In genomic region chr8:45975126-45975836, GRCm38 (mm10) we compare ENCODE assay signal across 8 mouse cellular contexts. TPM values are rescaled to one million over a fixed set of nuclear protein-coding genes. Genes with fewer than 3 reads are reported as not detected.
DNase-seq lines count a peak whose midpoint lies in the region; ATAC-seq and TF ChIP-seq lines count a peak whose summit lies in the region.

Gene 1700029J07Rik, minus strand, starts transcription at chr8:45975252.
Gene Ufsp2, plus strand, starts transcription at chr8:45975528.

- H3K27ac ChIP-seq in embryonic facial prominence, embryonic 14.5 days (replicated peaks; ENCODE audit: low read depth, low read length) = peak within 1 kb of the TSS; percentile 90
- peak within 1 kb of the TSS; percentile 74 for H3K27ac ChIP-seq in heart, adult 2 months
- peak within 1 kb of the TSS; percentile 86 for H3K27ac ChIP-seq in limb, embryonic 13.5 days
- H3K27ac ChIP-seq in midbrain, embryonic 16.5 days (ENCODE audit: low read length) = peak within 1 kb of the TSS; percentile 85

- H3K4me2 ChIP-seq in embryonic facial prominence, embryonic 14.5 days (ENCODE audit: low read depth, low read length) = peak within 1 kb of the TSS; percentile 68
- H3K4me2 ChIP-seq in limb, embryonic 13.5 days (replicated peaks) = peak within 1 kb of the TSS; percentile 70
- peak within 1 kb of the TSS; percentile 75 for H3K4me2 ChIP-seq in midbrain, embryonic 16.5 days (ENCODE audit: low read length)

- peaks cover 7% of the 10 kb centered on the region for H3K36me3 ChIP-seq in embryonic facial prominence, embryonic 14.5 days (ENCODE audit: control insufficient read depth, insufficient read depth, low read length)
- H3K36me3 ChIP-seq in heart, adult 2 months (ENCODE audit: control insufficient read depth, insufficient read depth, low read length) = no peaks in the 10 kb centered on the region
- peaks cover 21% of the 10 kb centered on the region for H3K36me3 ChIP-seq in limb, embryonic 13.5 days
- H3K36me3 ChIP-seq in midbrain, embryonic 16.5 days (ENCODE audit: control insufficient read depth, insufficient read depth, low read length) = no peaks in the 10 kb centered on the region; the same call in 1 of the 2 replicates

- peaks cover 13% of the 10 kb centered on the region for H3K4me1 ChIP-seq in embryonic facial prominence, embryonic 14.5 days (ENCODE audit: control insufficient read depth, insufficient read depth, low read length)
- peaks cover 1% of the 10 kb centered on the region; the same call in 1 of the 2 replicates for H3K4me1 ChIP-seq in heart, adult 2 months (ENCODE audit: control insufficient read depth, insufficient read depth, low read length)
- peaks cover 14% of the 10 kb centered on the region for H3K4me1 ChIP-seq in limb, embryonic 13.5 days
- H3K4me1 ChIP-seq in midbrain, embryonic 16.5 days (ENCODE audit: control insufficient read depth, insufficient read depth, low read length) = peaks cover 10% of the 10 kb centered on the region

- TF ChIP-seq POLR2A in heart, adult 2 months (IDR thresholded peaks at IDR 0.05; ENCODE audit: insufficient read depth, low read depth, low read length) = peak; percentile 89

- H3K79me2 ChIP-seq in heart, adult 2 months (replicated peaks; ENCODE audit: control insufficient read depth, insufficient read depth, low read length) = no peaks in the 10 kb centered on the region

- H3K4me3 ChIP-seq in embryonic facial prominence, embryonic 14.5 days (ENCODE audit: low read depth, low read length) = peak within 1 kb of the TSS; percentile 67
- peak within 1 kb of the TSS; percentile 89 for H3K4me3 ChIP-seq in heart, adult 2 months
- H3K4me3 ChIP-seq in limb, embryonic 13.5 days = peak within 1 kb of the TSS; percentile 67
- H3K4me3 ChIP-seq in midbrain, embryonic 16.5 days (ENCODE audit: low read depth, low read length) = peak within 1 kb of the TSS; percentile 63

- TF ChIP-seq EP300 in heart, adult 2 months (IDR thresholded peaks at IDR 0.05; ENCODE audit: insufficient read depth, low read depth, low read length) = 0 out of 2 replicates have a peak, but pooled peaks have one; percentile 20

- under 1% methylated on average over 57 of the region's 57 CpGs for WGBS in embryonic facial prominence, embryonic 14.5 days
- WGBS in heart, adult 2 months = under 1% methylated on average over 57 of the region's 57 CpGs
- 2% methylated on average over 57 of the region's 57 CpGs for WGBS in limb, embryonic 13.5 days
- WGBS in midbrain, embryonic 16.5 days = under 1% methylated on average over 57 of the region's 57 CpGs

- intact Hi-C loops in heart, adult 2 months (cut with DNase I) = loop anchor here (1.0 kb wide), 1 partner anchor 24 kb away; the partner anchor contains the start of gene Lrp2bp

- no peaks in the 10 kb centered on the region for H3K27me3 ChIP-seq in embryonic facial prominence, embryonic 14.5 days (replicated peaks; ENCODE audit: control insufficient read depth, insufficient read depth, low read length)
- no peaks in the 10 kb centered on the region for H3K27me3 ChIP-seq in heart, adult 2 months (ENCODE audit: control insufficient read depth, insufficient read depth, low read length)
- H3K27me3 ChIP-seq in limb, embryonic 13.5 days = no peaks in the 10 kb centered on the region
- H3K27me3 ChIP-seq in midbrain, embryonic 16.5 days (ENCODE audit: control insufficient read depth, insufficient read depth, low read depth, low read length) = no peaks in the 10 kb centered on the region

- TF ChIP-seq CTCF in heart, adult 2 months (IDR thresholded peaks at IDR 0.05) = peak; percentile 81

- peak; percentile 99 for ATAC-seq in embryonic facial prominence, embryonic 14.5 days (ENCODE audit: low read depth)
- ATAC-seq in limb, embryonic 13.5 days (ENCODE audit: low FRiP score, low read depth) = peak; percentile 98
- ATAC-seq in midbrain, embryonic 16.5 days = peak; percentile 99

- H3K9ac ChIP-seq in embryonic facial prominence, embryonic 14.5 days (ENCODE audit: low read depth, low read length) = peak within 1 kb of the TSS; percentile 81
- H3K9ac ChIP-seq in heart, adult 2 months (ENCODE audit: low read depth, low read length) = peak within 1 kb of the TSS; percentile 80
- peak within 1 kb of the TSS; percentile 77 for H3K9ac ChIP-seq in limb, embryonic 13.5 days
- peak within 1 kb of the TSS; percentile 73 for H3K9ac ChIP-seq in midbrain, embryonic 16.5 days (ENCODE audit: low read depth, low read length)

- peak; percentile 99 for DNase-seq in 3T3-L1 (ENCODE audit: low read depth, low spot score)
- peak; percentile 91 to 92 for DNase-seq in adrenal gland, postnatal 4 days (ENCODE audit: low spot score in 2 of 2)
- DNase-seq in embryonic facial prominence, embryonic 14.5 days (ENCODE audit: low spot score) = peak; percentile 99
- peak; percentile 96 to 97 for DNase-seq in heart, adult 2 months
- DNase-seq in kidney, adult 8-10 months = peak; percentile 97 to 98
- peak; percentile 96 to 99 for DNase-seq in spleen, postnatal 10 days (ENCODE audit: low spot score in 2 of 2)

- peaks cover 6% of the 10 kb centered on the region for H3K9me3 ChIP-seq in embryonic facial prominence, embryonic 14.5 days (ENCODE audit: control insufficient read depth, low read length)
- H3K9me3 ChIP-seq in limb, embryonic 13.5 days = peaks cover 8% of the 10 kb centered on the region
- no peaks in the 10 kb centered on the region; the same call in 1 of the 2 replicates for H3K9me3 ChIP-seq in midbrain, embryonic 16.5 days (replicated peaks; ENCODE audit: control insufficient read depth, low read length, poor library complexity, severe bottlenecking)

RNA-seq across cellular contexts. Expression of gene 1700029J07Rik, which starts in this region (rescaled TPM):
- 1 to 10 TPM; 3.6 to 3.9 TPM for total RNA-seq in adrenal gland, postnatal 4 days (2021)
- 4.6 and 4.8 TPM in 2 replicates for polyA plus RNA-seq in embryonic facial prominence, embryonic 14.5 days (2014; fragmentation: Nextera tagmentation; extraction: Ambion mirVana)
- under 1 TPM; 0.59 to 0.76 TPM for total RNA-seq in heart, adult 2 months (2021)
- 0.66 and 0.94 TPM in 2 replicates for polyA plus RNA-seq in heart, adult 2 months (2012; rRNA removed)
- polyA plus RNA-seq in limb, embryonic 13.5 days (2015; fragmentation: Nextera tagmentation; extraction: Ambion mirVana) = 3.3 and 3.7 TPM in 2 replicates
- polyA plus RNA-seq in midbrain, embryonic 16.5 days (2015; fragmentation: Nextera tagmentation; extraction: Ambion mirVana) = 6.9 and 7.3 TPM in 2 replicates

RNA-seq across cellular contexts. Expression of gene Ufsp2, which starts in this region (rescaled TPM):
- 10 to 100 TPM; 54.4 to 55.5 TPM for total RNA-seq in adrenal gland, postnatal 4 days (2021)
- polyA plus RNA-seq in embryonic facial prominence, embryonic 14.5 days (2014; fragmentation: Nextera tagmentation; extraction: Ambion mirVana) = 80.6 and 84.1 TPM in 2 replicates
- 10 to 100 TPM; 25.3 to 25.9 TPM for total RNA-seq in heart, adult 2 months (2021)
- polyA plus RNA-seq in heart, adult 2 months (2012; rRNA removed) = 12.1 and 27.1 TPM in 2 replicates
- polyA plus RNA-seq in limb, embryonic 13.5 days (2015; fragmentation: Nextera tagmentation; extraction: Ambion mirVana) = 93.0 and 104 TPM in 2 replicates
- polyA plus RNA-seq in midbrain, embryonic 16.5 days (2015; fragmentation: Nextera tagmentation; extraction: Ambion mirVana) = 62.4 and 63.5 TPM in 2 replicates

Comparison
In these comparisons a context has a peak if more than half of its experiments do, and no peak if none do; other contexts are left out.
1. Peak in every context shown above with its lines: DNase-seq, ATAC-seq, H3K4me3 ChIP-seq and H3K27ac ChIP-seq.